25 mouse cellular contexts compared by ENCODE assay signal in the genomic region with DNA sequence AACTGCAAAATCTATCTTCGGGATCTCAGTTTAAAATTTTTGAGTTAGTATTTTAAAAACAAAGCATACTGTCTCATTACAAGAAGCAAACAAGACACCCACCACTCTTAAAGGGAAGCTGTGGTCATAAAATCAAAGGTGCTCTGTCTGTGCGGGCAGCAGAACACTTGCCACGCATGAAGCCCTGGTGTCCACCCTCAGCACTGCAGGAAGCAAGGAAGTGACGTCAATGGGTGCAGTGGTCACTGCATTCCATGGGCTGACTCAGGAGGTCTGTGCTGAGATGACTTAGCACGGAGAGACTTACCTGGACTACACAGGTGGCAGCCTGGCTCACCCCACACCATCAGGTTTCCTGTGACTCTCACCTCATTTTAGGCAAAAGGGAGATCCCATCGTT. TPM values are rescaled to one million over a fixed set of nuclear protein-coding genes. Genes with fewer than 3 reads are reported as not detected.
"Had no signal": no experiment of that assay in that cellular context is flagged by ENCODE, and none has a peak within 500 bp of the region (broad histone marks: within the 10 kb centered on the region; RNA-seq: fewer than 3 reads in every experiment).

No protein-coding gene starts in this region.

- H3K4me1 ChIP-seq: lung, embryonic 15.5 days; stomach, embryonic 15.5 days had no signal

- H3K27ac ChIP-seq: liver, embryonic 15.5 days; lung, embryonic 15.5 days; macrophage; midbrain, embryonic 13.5 days; midbrain, embryonic 15.5 days; neural tube, embryonic 13.5 days; neural tube, embryonic 15.5 days; stomach, embryonic 15.5 days; stomach, postnatal 0 days had no signal

- ATAC-seq: lung, postnatal 0 days; midbrain, embryonic 13.5 days; midbrain, embryonic 15.5 days had no signal

- H3K4me3 ChIP-seq: liver, embryonic 15.5 days; lung, embryonic 15.5 days; megakaryocyte, embryonic 14.5 days; midbrain, embryonic 13.5 days; midbrain, embryonic 15.5 days; myocyte; neural tube, embryonic 13.5 days; neural tube, embryonic 15.5 days; stomach, embryonic 15.5 days had no signal

- DNase-seq: lung, adult 2 months; lung, postnatal 14 days; lung, postnatal 36 days; retina, postnatal 1 day; right cerebral cortex, adult 18-20 months; right cerebral cortex, postnatal 25 days; thymus, adult 2 months; thymus, postnatal 25 days; thymus, postnatal 4 days had no signal

RNA-seq across cellular contexts. Expression of a gene that starts 7.6 kb away (rescaled TPM):
- total RNA-seq: megakaryocyte progenitor cell, adult 5-6 weeks; midbrain, postnatal 0 days had no signal
- polyA plus RNA-seq: liver, embryonic 15.5 days; lung, adult 2 months; macrophage; myocyte; spleen, adult 2 months; stomach, embryonic 15.5 days; stomach, postnatal 0 days; thymus, adult 2 months; urinary bladder, adult 2 months had no signal
